8 mouse cellular contexts compared by ENCODE assay signal in the genomic region with DNA sequence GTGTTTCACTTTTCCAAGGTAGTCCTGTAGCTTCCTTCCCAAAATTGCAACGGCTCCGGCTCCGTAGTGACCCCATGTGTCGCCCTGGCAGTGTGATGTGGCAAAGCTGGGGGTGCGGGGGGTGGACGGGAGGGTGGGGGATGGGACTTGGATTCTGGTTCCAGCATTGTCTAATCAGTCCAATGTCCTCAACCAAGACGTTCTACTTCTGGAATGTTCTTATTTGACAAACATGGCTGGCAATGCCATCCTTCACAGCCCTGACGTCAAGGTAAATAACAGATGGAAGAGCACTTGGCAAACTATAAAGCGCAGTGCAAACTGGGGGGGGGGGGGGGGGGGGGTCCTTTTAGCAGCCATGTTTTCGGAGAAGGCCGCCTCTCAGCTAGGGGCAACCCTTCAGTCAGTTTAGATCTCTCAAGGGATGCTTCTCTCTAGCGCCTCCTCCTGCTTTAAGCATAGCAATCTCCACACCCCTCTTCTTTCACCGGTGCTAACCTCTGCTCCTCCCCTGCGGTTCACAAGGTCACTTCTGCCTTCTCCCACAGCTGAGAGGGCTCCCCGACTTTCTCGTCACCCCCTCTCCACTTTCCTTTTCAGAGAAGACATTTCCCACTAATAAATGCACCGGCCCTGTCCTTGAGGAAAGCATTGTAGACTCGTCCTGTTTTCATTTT. TPM values are rescaled to one million over a fixed set of nuclear protein-coding genes. Genes with fewer than 3 reads are reported as not detected.
DNase-seq lines count a peak whose midpoint lies in the region; ATAC-seq and TF ChIP-seq lines count a peak whose summit lies in the region.

No protein-coding gene starts in this region.

- H3K9me3 ChIP-seq in hindbrain, embryonic 10.5 days, result no peaks in the 10 kb centered on the region
- no peaks in the 10 kb centered on the region for H3K9me3 ChIP-seq in hindbrain, embryonic 12.5 days (replicated peaks)
- no peaks in the 10 kb centered on the region for H3K9me3 ChIP-seq in embryonic facial prominence, embryonic 10.5 days
- no peaks in the 10 kb centered on the region for H3K9me3 ChIP-seq in liver, embryonic 15.5 days (replicated peaks)

- intact Hi-C loops in heart, postnatal 10 days (cut with DNase I), result no loop called here

- no peak overlapping the region for H3K27ac ChIP-seq in hindbrain, embryonic 10.5 days
- H3K27ac ChIP-seq in hindbrain, embryonic 12.5 days, result no peak overlapping the region
- no peak overlapping the region for H3K27ac ChIP-seq in embryonic facial prominence, embryonic 10.5 days (replicated peaks)
- H3K27ac ChIP-seq in liver, embryonic 15.5 days (replicated peaks), result no peak overlapping the region
- no peak overlapping the region for H3K27ac ChIP-seq in layer of hippocampus, adult 2 months

- WGBS in hindbrain, embryonic 10.5 days, result 41% methylated on average over 18 of the region's 18 CpGs
- WGBS in hindbrain, embryonic 12.5 days, result 42% methylated on average over 17 of the region's 18 CpGs
- WGBS in embryonic facial prominence, embryonic 10.5 days, result 53% methylated on average over 18 of the region's 18 CpGs
- 44% methylated on average over 17 of the region's 18 CpGs for WGBS in liver, embryonic 15.5 days (ENCODE audit: insufficient replicate concordance)

- no peak for DNase-seq in hindbrain, embryonic 10.5 days (ENCODE audit: low spot score)
- DNase-seq in ES-CJ7 (ENCODE audit: low read depth, low spot score), result peak; percentile 85
- DNase-seq in embryonic facial prominence, embryonic 10.5 days (ENCODE audit: low spot score), result no peak
- no peak for DNase-seq in layer of hippocampus, adult 2 months (ENCODE audit: low spot score in 2 of 2)
- no peak for DNase-seq in layer of hippocampus, adult 18-20 months (ENCODE audit: low spot score in 2 of 2)
- no peak for DNase-seq in heart, postnatal 10 days

- peaks cover 10% of the 10 kb centered on the region; the same call in 1 of the 2 replicates for H3K4me1 ChIP-seq in hindbrain, embryonic 10.5 days (replicated peaks)
- 0 out of 2 replicates have a peak, but pooled peaks cover 3% of the 10 kb centered on the region for H3K4me1 ChIP-seq in hindbrain, embryonic 12.5 days
- H3K4me1 ChIP-seq in embryonic facial prominence, embryonic 10.5 days, result peaks cover 8% of the 10 kb centered on the region; the same call in 1 of the 2 replicates
- H3K4me1 ChIP-seq in liver, embryonic 15.5 days (replicated peaks), result 0 out of 2 replicates have a peak, but pooled peaks cover 5% of the 10 kb centered on the region

- H3K4me2 ChIP-seq in hindbrain, embryonic 12.5 days (replicated peaks), result no peak overlapping the region; the same call in 1 of the 2 replicates
- H3K4me2 ChIP-seq in liver, embryonic 15.5 days, result peak overlapping the region; percentile 47

- no peaks in the 10 kb centered on the region for H3K27me3 ChIP-seq in hindbrain, embryonic 10.5 days (ENCODE audit: insufficient read depth, poor library complexity, severe bottlenecking)
- H3K27me3 ChIP-seq in hindbrain, embryonic 12.5 days, result no peaks in the 10 kb centered on the region
- H3K27me3 ChIP-seq in embryonic facial prominence, embryonic 10.5 days (replicated peaks; ENCODE audit: low read depth, poor library complexity, severe bottlenecking), result no peaks in the 10 kb centered on the region
- no peaks in the 10 kb centered on the region for H3K27me3 ChIP-seq in liver, embryonic 15.5 days

- TF ChIP-seq CTCF in layer of hippocampus, adult 2 months (conservative IDR thresholded peaks at IDR 0.05), result no peak

- peak overlapping the region; percentile 7; the same call in 1 of the 2 replicates for H3K4me3 ChIP-seq in hindbrain, embryonic 10.5 days
- H3K4me3 ChIP-seq in hindbrain, embryonic 12.5 days, result no peak overlapping the region
- peak overlapping the region; percentile 25; the same call in 1 of the 2 replicates for H3K4me3 ChIP-seq in embryonic facial prominence, embryonic 10.5 days
- H3K4me3 ChIP-seq in liver, embryonic 15.5 days (replicated peaks), result peak overlapping the region; percentile 27
- no peak overlapping the region for H3K4me3 ChIP-seq in layer of hippocampus, adult 2 months

- H3K36me3 ChIP-seq in hindbrain, embryonic 10.5 days, result no peaks in the 10 kb centered on the region
- no peaks in the 10 kb centered on the region for H3K36me3 ChIP-seq in hindbrain, embryonic 12.5 days
- H3K36me3 ChIP-seq in embryonic facial prominence, embryonic 10.5 days (replicated peaks), result no peaks in the 10 kb centered on the region
- no peaks in the 10 kb centered on the region for H3K36me3 ChIP-seq in liver, embryonic 15.5 days (replicated peaks)

- no peak for ATAC-seq in hindbrain, embryonic 12.5 days (ENCODE audit: low FRiP score)
- ATAC-seq in liver, embryonic 15.5 days (ENCODE audit: insufficient read depth), result no peak

- H3K9ac ChIP-seq in hindbrain, embryonic 12.5 days, result no peak overlapping the region
- H3K9ac ChIP-seq in liver, embryonic 15.5 days, result no peak overlapping the region

RNA-seq across cellular contexts. Expression of a gene that starts 29.2 kb away (rescaled TPM):
- 1,324 and 1,340 TPM in 2 replicates for polyA plus RNA-seq in hindbrain, embryonic 10.5 days (2016; fragmentation: Nextera tagmentation; extraction: Ambion mirVana)
- polyA plus RNA-seq in hindbrain, embryonic 12.5 days (2016; fragmentation: Nextera tagmentation; extraction: Ambion mirVana), result 1,103 and 1,375 TPM in 2 replicates
- 1,397 and 1,430 TPM in 2 replicates for polyA plus RNA-seq in embryonic facial prominence, embryonic 10.5 days (2016; fragmentation: Nextera tagmentation; extraction: Ambion mirVana)
- 821 and 1,046 TPM in 2 replicates for polyA plus RNA-seq in liver, embryonic 15.5 days (2015; fragmentation: Nextera tagmentation; extraction: Ambion mirVana)
- 1,000 to 10,000 TPM; 1,229 to 1,249 TPM for total RNA-seq in layer of hippocampus, adult 2 months (2021)
- 1,000 to 10,000 TPM; 1,313 to 1,405 TPM for total RNA-seq in layer of hippocampus, adult 18-20 months (2021)
- 1,000 to 10,000 TPM; 1,683 to 1,690 TPM for total RNA-seq in heart, postnatal 10 days (2021)

RNA-seq across cellular contexts. Expression of a gene that starts 38.8 kb away (rescaled TPM):
- 28.3 and 31.8 TPM in 2 replicates for polyA plus RNA-seq in hindbrain, embryonic 10.5 days (2016; fragmentation: Nextera tagmentation; extraction: Ambion mirVana)
- polyA plus RNA-seq in hindbrain, embryonic 12.5 days (2016; fragmentation: Nextera tagmentation; extraction: Ambion mirVana), result 15.0 and 15.5 TPM in 2 replicates
- 29.4 and 31.2 TPM in 2 replicates for polyA plus RNA-seq in embryonic facial prominence, embryonic 10.5 days (2016; fragmentation: Nextera tagmentation; extraction: Ambion mirVana)
- polyA plus RNA-seq in liver, embryonic 15.5 days (2015; fragmentation: Nextera tagmentation; extraction: Ambion mirVana), result 16.6 and 17.6 TPM in 2 replicates
- total RNA-seq in layer of hippocampus, adult 2 months (2021), result not detected
- total RNA-seq in layer of hippocampus, adult 18-20 months (2021), result not detected
- 1 to 10 TPM; 1.4 to 2.0 TPM for total RNA-seq in heart, postnatal 10 days (2021)

RNA-seq across cellular contexts. Expression of a gene that starts 54.1 kb away (rescaled TPM):
- 497 and 532 TPM in 2 replicates for polyA plus RNA-seq in hindbrain, embryonic 10.5 days (2016; fragmentation: Nextera tagmentation; extraction: Ambion mirVana)
- 409 and 448 TPM in 2 replicates for polyA plus RNA-seq in hindbrain, embryonic 12.5 days (2016; fragmentation: Nextera tagmentation; extraction: Ambion mirVana)
- polyA plus RNA-seq in embryonic facial prominence, embryonic 10.5 days (2016; fragmentation: Nextera tagmentation; extraction: Ambion mirVana), result 553 and 593 TPM in 2 replicates
- 349 and 436 TPM in 2 replicates for polyA plus RNA-seq in liver, embryonic 15.5 days (2015; fragmentation: Nextera tagmentation; extraction: Ambion mirVana)
- 100 to 1,000 TPM; 184 to 187 TPM for total RNA-seq in layer of hippocampus, adult 2 months (2021)
- 100 to 1,000 TPM; 188 to 192 TPM for total RNA-seq in layer of hippocampus, adult 18-20 months (2021)
- total RNA-seq in heart, postnatal 10 days (2021), result 100 to 1,000 TPM; 259 to 277 TPM

RNA-seq across cellular contexts. Expression of a gene that starts 54.2 kb away (rescaled TPM):
- 33.9 and 35.6 TPM in 2 replicates for polyA plus RNA-seq in hindbrain, embryonic 10.5 days (2016; fragmentation: Nextera tagmentation; extraction: Ambion mirVana)
- polyA plus RNA-seq in hindbrain, embryonic 12.5 days (2016; fragmentation: Nextera tagmentation; extraction: Ambion mirVana), result 53.2 and 60.2 TPM in 2 replicates
- 29.6 and 30.4 TPM in 2 replicates for polyA plus RNA-seq in embryonic facial prominence, embryonic 10.5 days (2016; fragmentation: Nextera tagmentation; extraction: Ambion mirVana)
- polyA plus RNA-seq in liver, embryonic 15.5 days (2015; fragmentation: Nextera tagmentation; extraction: Ambion mirVana), result 25.8 and 26.7 TPM in 2 replicates
- total RNA-seq in layer of hippocampus, adult 2 months (2021), result 10 to 100 TPM; 25.6 to 28.2 TPM
- 10 to 100 TPM; 25.9 to 27.1 TPM for total RNA-seq in layer of hippocampus, adult 18-20 months (2021)
- 10 to 100 TPM; 27.8 to 32.4 TPM for total RNA-seq in heart, postnatal 10 days (2021)

Comparison
In these comparisons a context has a peak if more than half of its experiments do, and no peak if none do; other contexts are left out.
1. H3K4me3 ChIP-seq: peak in hindbrain, embryonic 10.5 days (single experiment), embryonic facial prominence, embryonic 10.5 days (single experiment) and liver, embryonic 15.5 days (single experiment); none in hindbrain, embryonic 12.5 days (single experiment) and layer of hippocampus, adult 2 months (single experiment).